Comparison of ENCODE assay signal across 10 mouse cellular contexts in genomic region chr15:79060887-79061565, GRCm38 (mm10). TPM values are rescaled to one million over a fixed set of nuclear protein-coding genes. Genes with fewer than 3 reads are reported as not detected.
A peak's percentile ranks its signal among the peaks of the same experiment; 100 is the strongest.
DNase-seq lines count a peak whose midpoint lies in the region; ATAC-seq lines count a peak whose summit lies in the region.
"Had no signal": no experiment of that assay in that cellular context is flagged by ENCODE, and none has a peak within 500 bp of the region (broad histone marks: within the 10 kb centered on the region; RNA-seq: fewer than 3 reads in every experiment).

No protein-coding gene starts in this region.

- no peak overlapping the region for H3K4me3 ChIP-seq in heart, embryonic 16.5 days (ENCODE audit: low read length)
- H3K4me3 ChIP-seq in neural tube, embryonic 12.5 days: no peak overlapping the region
- H3K4me3 ChIP-seq in liver, embryonic 12.5 days: peak overlapping the region; percentile 89

- no peak for ATAC-seq in heart, embryonic 16.5 days (replicated peaks; ENCODE audit: extremely low read depth, insufficient read depth, low FRiP score)
- ATAC-seq in neural tube, embryonic 12.5 days (ENCODE audit: low FRiP score, low read depth): no peak
- no peak for ATAC-seq in liver, embryonic 12.5 days

- intact Hi-C loops in heart, postnatal 10 days (cut with DNase I): no loop called here

- peaks cover 24% of the 10 kb centered on the region for H3K36me3 ChIP-seq in heart, embryonic 16.5 days (ENCODE audit: control insufficient read depth, insufficient read depth)
- peaks cover 50% of the 10 kb centered on the region for H3K36me3 ChIP-seq in neural tube, embryonic 12.5 days
- peaks cover 53% of the 10 kb centered on the region for H3K36me3 ChIP-seq in liver, embryonic 12.5 days

- H3K9me3 ChIP-seq in heart, embryonic 16.5 days (replicated peaks; ENCODE audit: control insufficient read depth, low read length): no peaks in the 10 kb centered on the region
- no peaks in the 10 kb centered on the region for H3K9me3 ChIP-seq in neural tube, embryonic 12.5 days
- no peaks in the 10 kb centered on the region for H3K9me3 ChIP-seq in liver, embryonic 12.5 days (replicated peaks)

- peaks cover 17% of the 10 kb centered on the region for H3K4me1 ChIP-seq in heart, embryonic 16.5 days (ENCODE audit: control insufficient read depth, insufficient read depth, low read length)
- peaks cover 18% of the 10 kb centered on the region for H3K4me1 ChIP-seq in neural tube, embryonic 12.5 days
- peaks cover 78% of the 10 kb centered on the region for H3K4me1 ChIP-seq in liver, embryonic 12.5 days

- no peaks in the 10 kb centered on the region for H3K27me3 ChIP-seq in heart, embryonic 16.5 days (ENCODE audit: control insufficient read depth, insufficient read depth, low read length)
- H3K27me3 ChIP-seq in neural tube, embryonic 12.5 days (replicated peaks): no peaks in the 10 kb centered on the region
- no peaks in the 10 kb centered on the region for H3K27me3 ChIP-seq in liver, embryonic 12.5 days (replicated peaks)

- DNase-seq in heart, postnatal 10 days: no peak
- DNase-seq in neural tube, embryonic 10.5 days (ENCODE audit: extremely low spot score, low spot score): no peak
- no peak for DNase-seq in adrenal gland, adult 2 months
- DNase-seq in thymus, postnatal 25 days: no peak
- no peak for DNase-seq in B cell, adult 2 months
- DNase-seq: adrenal gland, postnatal 10 days; cerebellum, postnatal 36 days had no signal

- whole genome bisulfite sequencing in heart, embryonic 16.5 days: 74% methylated on average over 14 of the region's 14 CpGs
- 87% methylated on average over 14 of the region's 14 CpGs for WGBS in neural tube, embryonic 12.5 days
- WGBS in liver, embryonic 12.5 days (ENCODE audit: insufficient replicate concordance): 78% methylated on average over 14 of the region's 14 CpGs

- H3K27ac ChIP-seq in heart, embryonic 16.5 days (ENCODE audit: low read length): no peak overlapping the region
- H3K27ac ChIP-seq in neural tube, embryonic 12.5 days: no peak overlapping the region
- peak overlapping the region; percentile 59 for H3K27ac ChIP-seq in liver, embryonic 12.5 days

- H3K4me2 ChIP-seq in heart, embryonic 16.5 days (ENCODE audit: low read depth, low read length): peak overlapping the region; percentile 17; the same call in 1 of the 2 replicates
- H3K4me2 ChIP-seq in neural tube, embryonic 12.5 days (replicated peaks): peak overlapping the region; percentile 71
- peak overlapping the region; percentile 80 for H3K4me2 ChIP-seq in liver, embryonic 12.5 days

- H3K9ac ChIP-seq in heart, embryonic 16.5 days (ENCODE audit: low read length): 0 out of 2 replicates have a peak overlapping the region, but pooled peaks have one; percentile 18
- 0 out of 2 replicates have a peak overlapping the region, but pooled peaks have one; percentile 3 for H3K9ac ChIP-seq in neural tube, embryonic 12.5 days
- peak overlapping the region; percentile 93 for H3K9ac ChIP-seq in liver, embryonic 12.5 days

RNA-seq across cellular contexts. Expression of gene Ankrd54, which starts 1.7 kb away (rescaled TPM):
- 28.4 and 28.5 TPM in 2 replicates for polyA plus RNA-seq in heart, embryonic 16.5 days (2015; fragmentation: Nextera tagmentation; extraction: Ambion mirVana)
- 10 to 100 TPM in 1 of 2 experiments, 1 to 10 TPM in 1; 9.1 to 10.7 TPM for total RNA-seq in heart, postnatal 10 days (2021)
- 62.5 and 64.2 TPM in 2 replicates for polyA plus RNA-seq in neural tube, embryonic 12.5 days (2016; fragmentation: Nextera tagmentation; extraction: Ambion mirVana)
- polyA plus RNA-seq in liver, embryonic 12.5 days (2016; fragmentation: Nextera tagmentation; extraction: Ambion mirVana): 58.9 and 61.4 TPM in 2 replicates
- total RNA-seq in adrenal gland, adult 2 months (2021): 10 to 100 TPM; 20.1 to 27.2 TPM
- 91.9 and 101 TPM in 2 replicates for polyA plus RNA-seq in adrenal gland, adult 2 months (2012; rRNA removed)

RNA-seq across cellular contexts. Expression of gene Eif3l, which starts 14.0 kb away (rescaled TPM):
- 151 and 161 TPM in 2 replicates for polyA plus RNA-seq in heart, embryonic 16.5 days (2015; fragmentation: Nextera tagmentation; extraction: Ambion mirVana)
- 10 to 100 TPM; 94.5 to 95.7 TPM for total RNA-seq in heart, postnatal 10 days (2021)
- 197 and 205 TPM in 2 replicates for polyA plus RNA-seq in neural tube, embryonic 12.5 days (2016; fragmentation: Nextera tagmentation; extraction: Ambion mirVana)
- 188 and 201 TPM in 2 replicates for polyA plus RNA-seq in liver, embryonic 12.5 days (2016; fragmentation: Nextera tagmentation; extraction: Ambion mirVana)
- 100 to 1,000 TPM; 136 to 160 TPM for total RNA-seq in adrenal gland, adult 2 months (2021)
- polyA plus RNA-seq in adrenal gland, adult 2 months (2012; rRNA removed): 94.1 and 119 TPM in 2 replicates

RNA-seq across cellular contexts. Expression of gene Galr3, which starts 19.3 kb away (rescaled TPM):
- polyA plus RNA-seq in heart, embryonic 16.5 days (2015; fragmentation: Nextera tagmentation; extraction: Ambion mirVana): not detected in 2 replicates
- total RNA-seq in heart, postnatal 10 days (2021): not detected
- polyA plus RNA-seq in neural tube, embryonic 12.5 days (2016; fragmentation: Nextera tagmentation; extraction: Ambion mirVana): not detected in 2 replicates
- 0.41 and 0.55 TPM in 2 replicates for polyA plus RNA-seq in liver, embryonic 12.5 days (2016; fragmentation: Nextera tagmentation; extraction: Ambion mirVana)
- under 1 TPM in 1 of 2 experiments, not detected in 1; 0.28 TPM for total RNA-seq in adrenal gland, adult 2 months (2021)
- polyA plus RNA-seq in adrenal gland, adult 2 months (2012; rRNA removed): 1.4 and 4.2 TPM in 2 replicates

RNA-seq across cellular contexts. Expression of gene H1f0, which starts 32.8 kb away (rescaled TPM):
- 301 and 315 TPM in 2 replicates for polyA plus RNA-seq in heart, embryonic 16.5 days (2015; fragmentation: Nextera tagmentation; extraction: Ambion mirVana)
- 100 to 1,000 TPM; 208 to 227 TPM for total RNA-seq in heart, postnatal 10 days (2021)
- polyA plus RNA-seq in neural tube, embryonic 12.5 days (2016; fragmentation: Nextera tagmentation; extraction: Ambion mirVana): 487 and 528 TPM in 2 replicates
- 114 and 122 TPM in 2 replicates for polyA plus RNA-seq in liver, embryonic 12.5 days (2016; fragmentation: Nextera tagmentation; extraction: Ambion mirVana)
- 100 to 1,000 TPM in 1 of 2 experiments, 10 to 100 TPM in 1; 94.6 to 204 TPM for total RNA-seq in adrenal gland, adult 2 months (2021)
- 109 and 135 TPM in 2 replicates for polyA plus RNA-seq in adrenal gland, adult 2 months (2012; rRNA removed)

RNA-seq across cellular contexts. Expression of gene Micall1, which starts 47.7 kb away (rescaled TPM):
- polyA plus RNA-seq in heart, embryonic 16.5 days (2015; fragmentation: Nextera tagmentation; extraction: Ambion mirVana): 21.1 and 23.2 TPM in 2 replicates
- 10 to 100 TPM; 80.2 to 82.8 TPM for total RNA-seq in heart, postnatal 10 days (2021)
- polyA plus RNA-seq in neural tube, embryonic 12.5 days (2016; fragmentation: Nextera tagmentation; extraction: Ambion mirVana): 12.0 and 12.5 TPM in 2 replicates
- polyA plus RNA-seq in liver, embryonic 12.5 days (2016; fragmentation: Nextera tagmentation; extraction: Ambion mirVana): 3.0 and 3.2 TPM in 2 replicates
- 10 to 100 TPM; 36.5 to 49.5 TPM for total RNA-seq in adrenal gland, adult 2 months (2021)
- 61.7 and 65.0 TPM in 2 replicates for polyA plus RNA-seq in adrenal gland, adult 2 months (2012; rRNA removed)

Comparison
In these comparisons a context has a peak if more than half of its experiments do, and no peak if none do; other contexts are left out.
1. H3K4me2 ChIP-seq: peak in every context shown above with its lines; median percentile 80 in liver, embryonic 12.5 days; 71 in neural tube, embryonic 12.5 days; 17 in heart, embryonic 16.5 days.
2. H3K9ac ChIP-seq: peak in every context shown above with its lines; median percentile 93 in liver, embryonic 12.5 days; 18 in heart, embryonic 16.5 days; 3 in neural tube, embryonic 12.5 days.